Mouse (Mus musculus): ENCODE results near the gene St5. TPM values are rescaled to one million over a fixed set of nuclear protein-coding genes. Genes with fewer than 3 reads are reported as not detected.
A peak's percentile ranks its signal among the peaks of the same experiment; 100 is the strongest.

Gene St5
- polyA plus RNA-seq, 1 experiment from 2014 or later = 45.7 TPM

DNA sequence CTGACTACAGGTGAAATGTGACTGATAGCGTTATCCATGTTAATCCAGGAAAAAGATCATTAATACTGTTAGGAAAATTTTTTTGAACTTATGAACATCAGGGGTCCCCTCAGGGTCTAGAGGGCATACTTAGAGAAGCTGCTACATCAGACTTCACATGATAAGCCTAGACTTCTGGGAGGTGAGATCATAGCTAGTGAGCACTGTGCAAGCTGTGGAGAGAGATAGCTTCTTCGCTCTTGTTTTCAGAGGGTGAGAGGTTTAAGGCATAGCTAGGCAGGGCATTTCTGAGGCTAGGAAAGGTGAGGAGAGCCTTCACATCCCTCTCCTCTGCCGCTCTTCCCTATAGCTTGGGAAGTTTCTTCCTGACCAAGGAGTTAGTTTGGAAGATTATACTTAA lies 191.6 kb downstream of the St5 start:
- WGBS = 81% methylated on average over 3 of the region's 3 CpGs
- H3K9ac ChIP-seq (ENCODE audit: low read depth, low read length) = no peak overlapping the region
- no peaks in the 10 kb centered on the region for H3K4me1 ChIP-seq (ENCODE audit: control insufficient read depth, insufficient read depth, low read length)
- no peak overlapping the region for H3K27ac ChIP-seq (replicated peaks; ENCODE audit: low read depth, low read length)
- H3K27me3 ChIP-seq (replicated peaks; ENCODE audit: control insufficient read depth, insufficient read depth, low read length) = no peaks in the 10 kb centered on the region
- no peak overlapping the region for H3K4me2 ChIP-seq (ENCODE audit: low read depth, low read length)
- H3K4me3 ChIP-seq (ENCODE audit: low read depth, low read length) = no peak overlapping the region
- ATAC-seq (ENCODE audit: low read depth) (no peak), DNase-seq (ENCODE audit: low spot score) (no peak)
- H3K9me3 ChIP-seq (ENCODE audit: control insufficient read depth, low read length) = no peaks in the 10 kb centered on the region
- H3K36me3 ChIP-seq (ENCODE audit: control insufficient read depth, insufficient read depth, low read length) = no peaks in the 10 kb centered on the region

DNA sequence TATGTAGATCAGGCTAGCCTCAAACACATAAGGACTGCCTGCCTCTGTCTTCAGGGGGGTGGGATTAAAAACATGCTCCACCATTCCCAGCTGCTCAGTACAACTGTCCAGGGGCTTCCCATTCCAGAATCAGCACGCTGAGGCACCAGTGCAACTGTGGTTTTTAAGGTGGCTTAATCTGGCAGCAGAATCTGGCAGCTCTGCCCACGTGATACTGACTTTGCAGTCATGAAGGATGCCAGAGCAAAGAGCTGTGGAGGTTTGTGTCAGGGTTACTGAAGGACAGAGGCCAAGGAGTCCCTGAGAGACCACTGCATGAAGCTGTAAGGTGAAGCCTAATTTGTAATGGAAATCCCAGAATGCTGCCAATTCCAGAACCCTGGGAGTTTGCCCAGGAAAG lies 192.6 kb downstream of the St5 start:
- Histone ChIP-seq H3K9me3 (ENCODE audit: control insufficient read depth, low read length) (no peaks in the 10 kb centered on the region), H3K4me1 (ENCODE audit: control insufficient read depth, insufficient read depth, low read length) (no peaks in the 10 kb centered on the region), H3K27ac (replicated peaks; ENCODE audit: low read depth, low read length) (no peak overlapping the region), H3K4me2 (ENCODE audit: low read depth, low read length) (no peak overlapping the region), H3K9ac (ENCODE audit: low read depth, low read length) (no peak overlapping the region), H3K36me3 (ENCODE audit: control insufficient read depth, insufficient read depth, low read length) (no peaks in the 10 kb centered on the region), H3K4me3 (ENCODE audit: low read depth, low read length) (no peak overlapping the region), H3K27me3 (replicated peaks; ENCODE audit: control insufficient read depth, insufficient read depth, low read length) (no peaks in the 10 kb centered on the region)
- WGBS = 63% methylated on average over 2 of the region's 2 CpGs
- no peak for DNase-seq (ENCODE audit: low spot score)
- ATAC-seq (ENCODE audit: low read depth) = no peak

- no peaks in the 10 kb centered on the region for H3K36me3 ChIP-seq (ENCODE audit: control insufficient read depth, insufficient read depth, low read length)
- H3K4me1 ChIP-seq (ENCODE audit: control insufficient read depth, insufficient read depth, low read length) = no peaks in the 10 kb centered on the region
- WGBS = 84% methylated on average over 4 of the region's 4 CpGs
- H3K27ac ChIP-seq (replicated peaks; ENCODE audit: low read depth, low read length) = no peak within 1 kb of the TSS
- H3K4me3 ChIP-seq (ENCODE audit: low read depth, low read length) = no peak within 1 kb of the TSS
- ATAC-seq (ENCODE audit: low read depth) = no peak
- H3K4me2 ChIP-seq (ENCODE audit: low read depth, low read length) = no peak within 1 kb of the TSS
- DNase-seq (ENCODE audit: low spot score) = no peak
- no peaks in the 10 kb centered on the region for H3K9me3 ChIP-seq (ENCODE audit: control insufficient read depth, low read length)
- H3K27me3 ChIP-seq (replicated peaks; ENCODE audit: control insufficient read depth, insufficient read depth, low read length) = no peaks in the 10 kb centered on the region
- peak within 1 kb of the TSS; percentile 34; the same call in 1 of the 2 replicates for H3K9ac ChIP-seq (ENCODE audit: low read depth, low read length)
Observed at GRCm38 (mm10) chr7:109508034-109508433, 195.4 kb downstream of the St5 start, which contains the start of gene Trim66. Trim66 (minus strand) TSS chr7:109508134.

DNA sequence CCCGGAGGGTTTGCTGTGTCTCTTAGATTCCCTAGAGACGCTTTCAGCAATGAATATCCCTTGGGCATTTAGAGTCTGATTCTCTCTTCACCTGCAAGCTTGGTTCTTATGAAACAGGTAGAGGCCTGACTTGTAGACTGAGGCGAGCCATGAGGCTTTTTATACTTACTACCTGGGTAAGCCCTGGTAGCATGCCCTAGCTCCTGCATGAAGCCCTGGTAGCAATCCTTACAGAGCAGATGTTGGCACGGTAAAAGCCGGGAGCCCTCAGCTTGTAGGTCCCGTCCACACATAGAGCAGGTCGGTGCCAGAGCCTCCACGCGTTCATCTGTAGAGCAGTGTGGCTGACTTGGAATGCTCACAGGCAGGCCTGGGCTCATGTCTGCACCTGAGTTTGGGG lies 195.8 kb downstream of the St5 start:
- no peak overlapping the region for H3K4me2 ChIP-seq (ENCODE audit: low read depth, low read length)

DNA sequence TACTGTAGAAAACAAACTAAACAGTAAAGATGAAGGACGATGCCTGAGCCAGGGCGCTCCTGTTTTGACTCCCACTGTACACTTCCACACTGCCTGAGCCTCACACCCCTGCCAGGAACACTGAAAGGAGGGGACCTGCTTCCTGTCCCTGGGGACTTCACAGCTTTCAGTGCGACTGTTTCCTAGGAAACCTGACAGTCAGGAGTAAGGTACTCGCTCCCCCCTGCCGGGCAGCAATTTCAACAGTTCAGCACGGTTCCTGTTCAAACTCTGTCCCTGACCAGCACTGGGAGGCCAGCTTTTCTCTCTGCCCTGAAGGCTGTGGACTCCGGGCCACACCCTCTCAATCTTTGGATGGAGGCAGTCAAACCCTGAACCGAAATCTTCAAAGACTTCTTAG lies 196.3 kb downstream of the St5 start:
- no peaks in the 10 kb centered on the region for H3K36me3 ChIP-seq (ENCODE audit: control insufficient read depth, insufficient read depth, low read length)
- H3K27ac ChIP-seq (replicated peaks; ENCODE audit: low read depth, low read length) = no peak overlapping the region
- 2% methylated on average over 8 of the region's 8 CpGs for WGBS
- peak; percentile 58 for DNase-seq (ENCODE audit: low spot score)
- H3K9ac ChIP-seq (ENCODE audit: low read depth, low read length) = peak overlapping the region; percentile 34; the same call in 1 of the 2 replicates
- no peaks in the 10 kb centered on the region for H3K9me3 ChIP-seq (ENCODE audit: control insufficient read depth, low read length)
- no peaks in the 10 kb centered on the region for H3K4me1 ChIP-seq (ENCODE audit: control insufficient read depth, insufficient read depth, low read length)
- H3K4me2 ChIP-seq (ENCODE audit: low read depth, low read length) = no peak overlapping the region
- peak; percentile 54; the same call in 1 of the 2 replicates for ATAC-seq (ENCODE audit: low read depth)
- H3K27me3 ChIP-seq (replicated peaks; ENCODE audit: control insufficient read depth, insufficient read depth, low read length) = no peaks in the 10 kb centered on the region
- no peak overlapping the region for H3K4me3 ChIP-seq (ENCODE audit: low read depth, low read length)

More for the DNA sequence above, 195.8 kb downstream of the St5 start:
- H3K27me3 ChIP-seq (replicated peaks; ENCODE audit: control insufficient read depth, insufficient read depth, low read length) = no peaks in the 10 kb centered on the region
- 39% methylated on average over 9 of the region's 9 CpGs for WGBS
- ATAC-seq (ENCODE audit: low read depth) = peak; percentile 34; the same call in 1 of the 2 replicates
- no peaks in the 10 kb centered on the region for H3K36me3 ChIP-seq (ENCODE audit: control insufficient read depth, insufficient read depth, low read length)
- H3K9me3 ChIP-seq (ENCODE audit: control insufficient read depth, low read length) = no peaks in the 10 kb centered on the region
- H3K9ac ChIP-seq (ENCODE audit: low read depth, low read length) = 0 out of 2 replicates have a peak overlapping the region, but pooled peaks have one; percentile 34
- DNase-seq (ENCODE audit: low spot score) = no peak
- H3K27ac ChIP-seq (replicated peaks; ENCODE audit: low read depth, low read length) = no peak overlapping the region
- no peak overlapping the region for H3K4me3 ChIP-seq (ENCODE audit: low read depth, low read length)
- no peaks in the 10 kb centered on the region for H3K4me1 ChIP-seq (ENCODE audit: control insufficient read depth, insufficient read depth, low read length)

DNA sequence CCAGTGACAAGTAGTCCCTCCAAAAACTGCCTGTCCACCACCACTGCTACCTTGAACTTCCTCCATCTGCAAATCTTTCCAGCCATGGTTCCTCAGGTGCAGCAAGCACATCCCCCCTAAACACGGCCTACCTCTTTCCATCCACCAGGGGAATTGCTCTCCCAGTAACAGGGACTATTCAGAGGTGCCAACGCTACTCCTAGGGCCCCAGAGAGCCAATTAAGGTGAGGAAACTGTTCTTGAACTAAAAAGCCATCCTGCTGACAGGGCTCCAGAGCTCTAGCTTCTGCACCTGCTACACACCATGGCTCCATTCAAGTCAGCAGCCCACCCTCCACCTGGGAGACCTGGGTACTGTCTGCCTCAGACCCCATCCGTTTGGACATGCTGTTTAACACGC lies 205.9 kb downstream of the St5 start:
- ATAC-seq (ENCODE audit: low read depth) (peak; percentile 58), DNase-seq (ENCODE audit: low spot score) (peak; percentile 54)

GRCm38 (mm10) chr7:109493319-109494316 lies 209.8 kb downstream of the St5 start:
- no peaks in the 10 kb centered on the region for H3K36me3 ChIP-seq (ENCODE audit: control insufficient read depth, insufficient read depth, low read length)
- no peaks in the 10 kb centered on the region for H3K4me1 ChIP-seq (ENCODE audit: control insufficient read depth, insufficient read depth, low read length)
- H3K27me3 ChIP-seq (replicated peaks; ENCODE audit: control insufficient read depth, insufficient read depth, low read length) = 0 out of 2 replicates have a peak, but pooled peaks cover 6% of the 10 kb centered on the region
- H3K9me3 ChIP-seq (ENCODE audit: control insufficient read depth, low read length) = no peaks in the 10 kb centered on the region
- ATAC-seq (ENCODE audit: low read depth) (peak; percentile 54), DNase-seq (ENCODE audit: low spot score) (peak; percentile 60)
- H3K4me3 ChIP-seq (ENCODE audit: low read depth, low read length) = peak overlapping the region; percentile 15; the same call in 1 of the 2 replicates
- H3K9ac ChIP-seq (ENCODE audit: low read depth, low read length) = peak overlapping the region; percentile 26
- WGBS = 8% methylated on average over 21 of the region's 21 CpGs
- H3K4me2 ChIP-seq (ENCODE audit: low read depth, low read length) = peak overlapping the region; percentile 46
- no peak overlapping the region for H3K27ac ChIP-seq (replicated peaks; ENCODE audit: low read depth, low read length)

More for the DNA sequence above, 205.9 kb downstream of the St5 start:
- H3K4me2 ChIP-seq (ENCODE audit: low read depth, low read length) = no peak overlapping the region
- no peak overlapping the region for H3K9ac ChIP-seq (ENCODE audit: low read depth, low read length)
- 0 out of 2 replicates have a peak, but pooled peaks cover 6% of the 10 kb centered on the region for H3K27me3 ChIP-seq (replicated peaks; ENCODE audit: control insufficient read depth, insufficient read depth, low read length)
- no peak overlapping the region for H3K4me3 ChIP-seq (ENCODE audit: low read depth, low read length)
- 58% methylated on average over 4 of the region's 4 CpGs for WGBS
- H3K27ac ChIP-seq (replicated peaks; ENCODE audit: low read depth, low read length) = no peak overlapping the region
- no peaks in the 10 kb centered on the region for H3K36me3 ChIP-seq (ENCODE audit: control insufficient read depth, insufficient read depth, low read length)
- no peaks in the 10 kb centered on the region for H3K9me3 ChIP-seq (ENCODE audit: control insufficient read depth, low read length)
- H3K4me1 ChIP-seq (ENCODE audit: control insufficient read depth, insufficient read depth, low read length) = no peaks in the 10 kb centered on the region

DNA sequence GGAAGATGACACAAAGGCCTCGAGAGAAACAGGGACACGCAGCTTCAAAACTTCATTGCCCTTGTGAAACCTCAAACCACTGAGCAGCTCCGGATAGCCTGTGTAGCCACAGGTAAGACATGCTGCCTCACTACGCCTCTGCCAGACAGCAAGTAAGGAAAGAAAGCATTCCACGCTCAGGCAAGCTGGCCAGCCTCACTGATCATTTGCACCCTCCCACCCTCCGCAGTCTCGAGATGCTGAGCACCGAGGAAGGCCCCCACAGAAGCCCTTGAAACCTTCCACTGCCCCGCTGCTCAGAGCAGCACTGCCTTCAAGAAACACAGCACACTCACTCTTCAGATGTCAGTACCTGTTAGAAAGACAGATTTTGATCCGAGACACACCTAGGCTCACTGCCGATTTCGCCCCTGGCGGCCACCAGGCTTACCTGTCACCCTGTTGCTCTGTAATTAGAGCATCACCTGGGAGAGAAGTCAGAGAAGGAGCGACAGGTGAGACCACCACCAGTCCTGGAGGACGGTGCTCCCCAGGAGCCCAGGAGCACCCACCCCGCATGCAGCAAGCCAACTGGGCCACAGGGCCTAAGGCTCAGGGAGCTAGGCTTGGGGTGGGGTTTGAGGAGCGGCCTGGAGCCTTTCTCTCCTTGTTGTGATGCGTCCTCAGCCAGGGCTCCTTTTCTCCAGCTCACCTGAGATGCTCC lies 210.6 kb downstream of the St5 start:
- ATAC-seq (ENCODE audit: low read depth) = peak; percentile 26; the same call in 1 of the 2 replicates
- no peaks in the 10 kb centered on the region for H3K4me1 ChIP-seq (ENCODE audit: control insufficient read depth, insufficient read depth, low read length)
- H3K27me3 ChIP-seq (replicated peaks; ENCODE audit: control insufficient read depth, insufficient read depth, low read length) = 0 out of 2 replicates have a peak, but pooled peaks cover 6% of the 10 kb centered on the region
- no peak overlapping the region for H3K4me3 ChIP-seq (ENCODE audit: low read depth, low read length)
- no peaks in the 10 kb centered on the region for H3K9me3 ChIP-seq (ENCODE audit: control insufficient read depth, low read length)
- H3K27ac ChIP-seq (replicated peaks; ENCODE audit: low read depth, low read length) = no peak overlapping the region
- no peaks in the 10 kb centered on the region for H3K36me3 ChIP-seq (ENCODE audit: control insufficient read depth, insufficient read depth, low read length)
- H3K4me2 ChIP-seq (ENCODE audit: low read depth, low read length) = peak overlapping the region; percentile 46; the same call in 1 of the 2 replicates
- no peak overlapping the region; the same call in 1 of the 2 replicates for H3K9ac ChIP-seq (ENCODE audit: low read depth, low read length)
- WGBS = 50% methylated on average over 14 of the region's 18 CpGs
- DNase-seq (ENCODE audit: low spot score) = no peak

Measured in embryonic facial prominence, embryonic 14.5 days (tissue).